Mouse (Mus musculus) midbrain, embryonic 10.5 days (tissue): ENCODE results near the gene Crispld2. TPM values are rescaled to one million over a fixed set of nuclear protein-coding genes. Genes with fewer than 3 reads are reported as not detected.

Experiments used
- DNase-seq: peaks from one replicate; pipeline ENCODE4 v3.0.0-alpha.2; 2017; ENCODE audit warnings: low spot score
- H3K27ac ChIP-seq: fragments of 300-500 bp; sonication (generic); replicated peaks from 2 replicates; pipeline ENCODE4 v1.5.1; 2016; ENCODE audit warnings: mild to moderate bottlenecking
- H3K27me3 ChIP-seq: fragments of 300-500 bp; sonication (generic); 2 replicates; pipeline ENCODE4 v1.6.1; 2016; ENCODE audit warnings: low read depth, mild to moderate bottlenecking; ENCODE audit not compliant: poor library complexity, severe bottlenecking
- H3K36me3 ChIP-seq: fragments of 300-500 bp; sonication (generic); 2 replicates; pipeline ENCODE4 v1.6.1; 2016; ENCODE audit warnings: mild to moderate bottlenecking, moderate library complexity
- H3K4me1 ChIP-seq: fragments of 300-500 bp; sonication (generic); 2 replicates; pipeline ENCODE4 v1.6.1; 2016
- H3K4me3 ChIP-seq: fragments of 300-500 bp; sonication (generic); 2 replicates; pipeline ENCODE4 v1.5.1; 2016; ENCODE audit warnings: mild to moderate bottlenecking, moderate library complexity
- H3K9me3 ChIP-seq: fragments of 300-500 bp; sonication (generic); replicated peaks from 2 replicates; pipeline ENCODE4 v1.6.1; 2016; ENCODE audit warnings: mild to moderate bottlenecking
- WGBS: fragments of 180-500 bp; shearing (Covaris S2); methylation state at CpG from one replicate; pipeline ENCODE4 v1.1.7; 2016; 5-methylcytosine and 5-hydroxymethylcytosine counted together
- polyA plus RNA-seq: library from polyadenylated mRNA; unstranded; fragments of >200 nt; fragmentation: Nextera tagmentation; extraction: Ambion mirVana; gene quantifications from 2 replicates; pipeline ENCODE4 v1.2.1, GENCODE M21; 2016

Crispld2 gene
- polyA plus RNA-seq, 1 experiment from 2014 or later: 2.9 TPM

GRCm38 (mm10) chr8:120004154-120004702, 12.0 kb downstream of the Crispld2 start:
- no peak for DNase-seq
- no peak overlapping the region for H3K4me3 ChIP-seq
- 0 out of 2 replicates have a peak, but pooled peaks cover 6% of the 10 kb centered on the region for H3K27me3 ChIP-seq
- peak overlapping the region; percentile 64; the same call in 1 of the 2 replicates for H3K27ac ChIP-seq
- H3K36me3 ChIP-seq: no peaks in the 10 kb centered on the region
- 61% methylated on average over 14 of the region's 14 CpGs for WGBS
- H3K9me3 ChIP-seq: no peaks in the 10 kb centered on the region
- H3K4me1 ChIP-seq: peaks cover 34% of the 10 kb centered on the region

- no peak for DNase-seq
- Histone ChIP-seq H3K27ac (peak overlapping the region; percentile 64; the same call in 1 of the 2 replicates), H3K36me3 (no peaks in the 10 kb centered on the region), H3K4me3 (no peak overlapping the region), H3K4me1 (peaks cover 34% of the 10 kb centered on the region), H3K9me3 (no peaks in the 10 kb centered on the region), H3K27me3 (0 out of 2 replicates have a peak, but pooled peaks cover 6% of the 10 kb centered on the region)
- 59% methylated on average over 2 of the region's 2 CpGs for WGBS
Measured at GRCm38 (mm10) chr8:120004705-120005381, 12.6 kb downstream of the Crispld2 start.

GRCm38 (mm10) chr8:120006645-120007160, 14.5 kb downstream of the Crispld2 start:
- WGBS: 58% methylated on average over 9 of the region's 9 CpGs
- peaks cover 6% of the 10 kb centered on the region; the same call in 1 of the 2 replicates for H3K27me3 ChIP-seq
- H3K4me3 ChIP-seq: no peak overlapping the region
- H3K36me3 ChIP-seq: no peaks in the 10 kb centered on the region
- H3K4me1 ChIP-seq: peaks cover 34% of the 10 kb centered on the region
- H3K9me3 ChIP-seq: no peaks in the 10 kb centered on the region
- H3K27ac ChIP-seq: no peak overlapping the region
- DNase-seq: no peak

- peaks cover 33% of the 10 kb centered on the region for H3K4me1 ChIP-seq
- H3K27ac ChIP-seq: no peak overlapping the region
- DNase-seq: no peak
- WGBS: 84% methylated on average over 9 of the region's 9 CpGs
- no peak overlapping the region for H3K4me3 ChIP-seq
- H3K36me3 ChIP-seq: no peaks in the 10 kb centered on the region
- H3K27me3 ChIP-seq: peaks cover 6% of the 10 kb centered on the region; the same call in 1 of the 2 replicates
- no peaks in the 10 kb centered on the region for H3K9me3 ChIP-seq
Measured at GRCm38 (mm10) chr8:120007178-120007577, 14.9 kb downstream of the Crispld2 start.

GRCm38 (mm10) chr8:120009284-120009683, 17.0 kb downstream of the Crispld2 start:
- Histone ChIP-seq H3K27me3 (peaks cover 15% of the 10 kb centered on the region; the same call in 1 of the 2 replicates), H3K36me3 (no peaks in the 10 kb centered on the region), H3K9me3 (no peaks in the 10 kb centered on the region), H3K4me1 (peaks cover 33% of the 10 kb centered on the region), H3K4me3 (no peak overlapping the region), H3K27ac (no peak overlapping the region)
- WGBS: 69% methylated on average over 6 of the region's 6 CpGs
- DNase-seq: no peak

GRCm38 (mm10) chr8:120012491-120012890, 20.3 kb downstream of the Crispld2 start:
- no peaks in the 10 kb centered on the region for H3K36me3 ChIP-seq
- 91% methylated on average over 8 of the region's 8 CpGs for WGBS
- H3K4me1 ChIP-seq: peaks cover 19% of the 10 kb centered on the region
- DNase-seq: no peak
- no peak overlapping the region for H3K27ac ChIP-seq
- H3K9me3 ChIP-seq: no peaks in the 10 kb centered on the region
- H3K27me3 ChIP-seq: peaks cover 9% of the 10 kb centered on the region; the same call in 1 of the 2 replicates
- H3K4me3 ChIP-seq: no peak overlapping the region

- no peaks in the 10 kb centered on the region for H3K9me3 ChIP-seq
- WGBS: 30% methylated on average over 9 of the region's 9 CpGs
- no peak for DNase-seq
- H3K36me3 ChIP-seq: no peaks in the 10 kb centered on the region
- no peak overlapping the region for H3K4me3 ChIP-seq
- H3K4me1 ChIP-seq: peaks cover 20% of the 10 kb centered on the region
- H3K27ac ChIP-seq: peak overlapping the region; percentile 57; the same call in 1 of the 2 replicates
- peaks cover 9% of the 10 kb centered on the region; the same call in 1 of the 2 replicates for H3K27me3 ChIP-seq
Measured at GRCm38 (mm10) chr8:120012927-120013326, 20.7 kb downstream of the Crispld2 start.

GRCm38 (mm10) chr8:120014267-120015023, 22.2 kb downstream of the Crispld2 start:
- Histone ChIP-seq H3K4me1 (peaks cover 36% of the 10 kb centered on the region), H3K4me3 (no peak overlapping the region), H3K27me3 (peaks cover 9% of the 10 kb centered on the region; the same call in 1 of the 2 replicates), H3K36me3 (no peaks in the 10 kb centered on the region), H3K27ac (peak overlapping the region; percentile 28; the same call in 1 of the 2 replicates), H3K9me3 (no peaks in the 10 kb centered on the region)
- WGBS: 76% methylated on average over 15 of the region's 15 CpGs
- DNase-seq: no peak

- Histone ChIP-seq H3K9me3 (no peaks in the 10 kb centered on the region), H3K27me3 (peaks cover 9% of the 10 kb centered on the region; the same call in 1 of the 2 replicates), H3K36me3 (no peaks in the 10 kb centered on the region), H3K4me3 (no peak overlapping the region), H3K27ac (no peak overlapping the region), H3K4me1 (peaks cover 50% of the 10 kb centered on the region)
- WGBS: 86% methylated on average over 8 of the region's 8 CpGs
- DNase-seq: no peak
Measured at GRCm38 (mm10) chr8:120015916-120016315, 23.7 kb downstream of the Crispld2 start.

GRCm38 (mm10) chr8:120016424-120016823, 24.2 kb downstream of the Crispld2 start:
- 0 out of 2 replicates have a peak, but pooled peaks cover 9% of the 10 kb centered on the region for H3K27me3 ChIP-seq
- DNase-seq: no peak
- no peak overlapping the region for H3K4me3 ChIP-seq
- 82% methylated on average over 7 of the region's 7 CpGs for WGBS
- H3K27ac ChIP-seq: no peak overlapping the region
- no peaks in the 10 kb centered on the region for H3K36me3 ChIP-seq
- no peaks in the 10 kb centered on the region for H3K9me3 ChIP-seq
- peaks cover 53% of the 10 kb centered on the region for H3K4me1 ChIP-seq

- Histone ChIP-seq H3K27ac (no peak overlapping the region), H3K27me3 (0 out of 2 replicates have a peak, but pooled peaks cover 9% of the 10 kb centered on the region), H3K4me1 (peaks cover 57% of the 10 kb centered on the region), H3K9me3 (no peaks in the 10 kb centered on the region), H3K36me3 (no peaks in the 10 kb centered on the region), H3K4me3 (no peak overlapping the region)
- no peak for DNase-seq
- 93% methylated on average over 13 of the region's 13 CpGs for WGBS
Measured at GRCm38 (mm10) chr8:120017349-120017748, 25.1 kb downstream of the Crispld2 start.

- 96% methylated on average over 6 of the region's 6 CpGs for WGBS
- Histone ChIP-seq H3K4me3 (no peak overlapping the region), H3K36me3 (no peaks in the 10 kb centered on the region), H3K27me3 (0 out of 2 replicates have a peak, but pooled peaks cover 9% of the 10 kb centered on the region), H3K27ac (peak overlapping the region; percentile 68), H3K4me1 (peaks cover 57% of the 10 kb centered on the region), H3K9me3 (no peaks in the 10 kb centered on the region)
- DNase-seq: no peak
Measured at GRCm38 (mm10) chr8:120017786-120018185, 25.5 kb downstream of the Crispld2 start.
